Mouse (Mus musculus): ENCODE data around the gene Snrnp200.
"Not testable (repeated sequence)": the region's sequence is repeated elsewhere in the genome, so short reads cannot be mapped to it uniquely, and the experiment has no call there.

Snrnp200 gene

GRCm38 (mm10) chr2:127207547-127208451, at the start of gene Snrnp200, which contains the start of gene 1810024B03Rik:
Gene Snrnp200, plus strand, starts transcription at chr2:127208386.
Gene 1810024B03Rik, minus strand, starts transcription at chr2:127208280.
- DNase-seq (ENCODE audit: extremely low read depth, low read depth, low spot score) = peak; percentile 81

- no peak for DNase-seq (ENCODE audit: extremely low read depth, low read depth, low spot score)
These were observed 42.5 kb upstream of the Snrnp200 start for GRCm38 (mm10) chr2:127165675-127166074.

GRCm38 (mm10) chr2:127166261-127166660, 41.9 kb upstream of the Snrnp200 start:
- not testable (repeated sequence) for DNase-seq (ENCODE audit: extremely low read depth, low read depth, low spot score)

- DNase-seq (ENCODE audit: extremely low read depth, low read depth, low spot score) = peak; percentile 69
These were observed 25.4 kb upstream of the Snrnp200 start for GRCm38 (mm10) chr2:127182598-127183381.

- no peak for DNase-seq (ENCODE audit: extremely low read depth, low read depth, low spot score)
These were observed 18.6 kb upstream of the Snrnp200 start for GRCm38 (mm10) chr2:127189574-127189973.

GRCm38 (mm10) chr2:127204932-127205331, 3.3 kb upstream of the Snrnp200 start:
- no peak for DNase-seq (ENCODE audit: extremely low read depth, low read depth, low spot score)

- DNase-seq (ENCODE audit: extremely low read depth, low read depth, low spot score) = not testable (repeated sequence)
These were observed 2.2 kb upstream of the Snrnp200 start for GRCm38 (mm10) chr2:127205936-127206335.

GRCm38 (mm10) chr2:127206916-127207315, 1.3 kb upstream of the Snrnp200 start:
- no peak for DNase-seq (ENCODE audit: extremely low read depth, low read depth, low spot score)

- no peak for DNase-seq (ENCODE audit: extremely low read depth, low read depth, low spot score)
These were observed 225 bp downstream of the Snrnp200 start for GRCm38 (mm10) chr2:127208452-127208769.

GRCm38 (mm10) chr2:127210701-127211100, 2.5 kb downstream of the Snrnp200 start:
- no peak for DNase-seq (ENCODE audit: extremely low read depth, low read depth, low spot score)

GRCm38 (mm10) chr2:127217746-127218145, 9.6 kb downstream of the Snrnp200 start:
- no peak for DNase-seq (ENCODE audit: extremely low read depth, low read depth, low spot score)

GRCm38 (mm10) chr2:127225261-127225660, 17.1 kb downstream of the Snrnp200 start:
- DNase-seq (ENCODE audit: extremely low read depth, low read depth, low spot score) = no peak

GRCm38 (mm10) chr2:127237897-127238610, 29.9 kb downstream of the Snrnp200 start:
- DNase-seq (ENCODE audit: extremely low read depth, low read depth, low spot score) = no peak

GRCm38 (mm10) chr2:127240065-127240464, 31.9 kb downstream of the Snrnp200 start:
- DNase-seq (ENCODE audit: extremely low read depth, low read depth, low spot score) = no peak

GRCm38 (mm10) chr2:127247592-127248333, 39.6 kb downstream of the Snrnp200 start, which contains the start of the genes Ciao1 and Tmem127:
Gene Ciao1, minus strand, starts transcription at chr2:127247816.
Gene Tmem127, plus strand, starts transcription at chr2:127247908.
- peak; percentile 92 for DNase-seq (ENCODE audit: extremely low read depth, low read depth, low spot score)

- DNase-seq (ENCODE audit: extremely low read depth, low read depth, low spot score) = no peak
These were observed 40.3 kb downstream of the Snrnp200 start for GRCm38 (mm10) chr2:127248334-127249004.

- no peak for DNase-seq (ENCODE audit: extremely low read depth, low read depth, low spot score)
These were observed 42.3 kb downstream of the Snrnp200 start for GRCm38 (mm10) chr2:127250291-127251008.

GRCm38 (mm10) chr2:127251457-127251856, 43.3 kb downstream of the Snrnp200 start:
- no peak for DNase-seq (ENCODE audit: extremely low read depth, low read depth, low spot score)

- DNase-seq (ENCODE audit: extremely low read depth, low read depth, low spot score) = no peak
These were observed 43.8 kb downstream of the Snrnp200 start for GRCm38 (mm10) chr2:127251880-127252527.

Data from fat pad, adult 2 months (tissue).